Mouse (Mus musculus) liver, embryonic 16.5 days (tissue): Measurements from ENCODE around the gene Pdss2. TPM values are rescaled to one million over a fixed set of nuclear protein-coding genes. Genes with fewer than 3 reads are reported as not detected.
A peak's percentile ranks its signal among the peaks of the same experiment; 100 is the strongest.

Experiments used
- ATAC-seq: fragments of 200-750 bp; cut with Nextera tagmentation; 2 replicates; pipeline ENCODE4 v1.8.0; 2017; ENCODE audit warnings: low read depth, mild to moderate bottlenecking, moderate number of reproducible peaks, moderate library complexity
- H3K27ac ChIP-seq: fragments of 300-500 bp; sonication (generic); 2 replicates; pipeline ENCODE4 v1.5.1; 2014; ENCODE audit warnings: mild to moderate bottlenecking, low read length
- H3K27me3 ChIP-seq: fragments of 300-500 bp; sonication (generic); 2 replicates; pipeline ENCODE4 v1.6.1; 2014; ENCODE audit warnings: low read depth, low read length, mixed read lengths; ENCODE audit not compliant: control insufficient read depth, insufficient read depth
- H3K36me3 ChIP-seq: fragments of 300-500 bp; sonication (generic); 2 replicates; pipeline ENCODE4 v1.6.1; 2014; ENCODE audit warnings: mild to moderate bottlenecking; ENCODE audit not compliant: control insufficient read depth, insufficient read depth
- H3K4me1 ChIP-seq: fragments of 300-500 bp; sonication (generic); 2 replicates; pipeline ENCODE4 v1.6.1; 2014; ENCODE audit warnings: low read depth, low read length, mixed read lengths; ENCODE audit not compliant: control insufficient read depth
- H3K4me2 ChIP-seq: fragments of 300-500 bp; sonication (generic); 2 replicates; pipeline ENCODE4 v1.6.1; 2014; ENCODE audit warnings: low read depth, low read length, mixed read lengths
- H3K4me3 ChIP-seq: fragments of 300-500 bp; sonication (generic); 2 replicates; pipeline ENCODE4 v1.5.1; 2014; ENCODE audit warnings: low read depth, mild to moderate bottlenecking, low read length
- H3K9ac ChIP-seq: fragments of 300-500 bp; sonication (generic); 2 replicates; pipeline ENCODE4 v1.6.1; 2014; ENCODE audit warnings: low read depth, low read length
- H3K9me3 ChIP-seq: fragments of 300-500 bp; sonication (generic); replicated peaks from 2 replicates; pipeline ENCODE4 v1.6.1; 2016; ENCODE audit warnings: low read length; ENCODE audit not compliant: control insufficient read depth
- WGBS: fragments of 180-500 bp; shearing (Covaris S2); extraction: QIAGEN DNeasy Blood & Tissue Kit; methylation state at CpG from one replicate; pipeline ENCODE4 v1.1.7; 2014; ENCODE audit not compliant: insufficient replicate concordance; 5-methylcytosine and 5-hydroxymethylcytosine counted together
- polyA plus RNA-seq: library from polyadenylated mRNA; unstranded; fragments of >200 nt; fragmentation: Nextera tagmentation; extraction: Ambion mirVana; gene quantifications from 2 replicates; pipeline ENCODE4 v1.2.1, GENCODE M21; 2015

The Pdss2 gene
- polyA plus RNA-seq, 1 experiment from 2014 or later, result 6.4 TPM

DNA sequence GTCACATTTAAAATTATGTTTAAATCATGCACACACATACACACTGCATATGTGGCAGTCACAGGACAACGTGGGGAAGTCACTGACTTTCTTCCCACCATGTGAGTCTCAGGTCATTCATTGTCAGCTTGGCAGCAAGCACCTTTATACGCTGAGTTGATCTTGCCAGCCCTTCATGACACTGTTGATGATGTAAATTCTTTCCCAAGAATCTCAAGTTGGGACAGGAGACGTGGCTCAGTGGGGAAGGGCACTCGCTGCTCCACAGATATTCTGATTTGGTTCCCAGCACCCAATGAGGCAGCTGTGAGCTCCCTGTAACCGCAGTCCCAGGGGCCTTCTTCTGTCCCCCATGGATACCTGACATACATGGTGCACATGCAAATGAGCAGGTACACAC is 147.3 kb downstream of the Pdss2 start:
- Histone ChIP-seq H3K4me1 (no peaks in the 10 kb centered on the region), H3K36me3 (no peaks in the 10 kb centered on the region), H3K27me3 (no peaks in the 10 kb centered on the region), H3K27ac (no peak overlapping the region), H3K4me2 (no peak overlapping the region), H3K9me3 (no peaks in the 10 kb centered on the region), H3K4me3 (no peak overlapping the region), H3K9ac (no peak overlapping the region)
- ATAC-seq, result no peak
- WGBS, result 66% methylated on average over 5 of the region's 5 CpGs

DNA sequence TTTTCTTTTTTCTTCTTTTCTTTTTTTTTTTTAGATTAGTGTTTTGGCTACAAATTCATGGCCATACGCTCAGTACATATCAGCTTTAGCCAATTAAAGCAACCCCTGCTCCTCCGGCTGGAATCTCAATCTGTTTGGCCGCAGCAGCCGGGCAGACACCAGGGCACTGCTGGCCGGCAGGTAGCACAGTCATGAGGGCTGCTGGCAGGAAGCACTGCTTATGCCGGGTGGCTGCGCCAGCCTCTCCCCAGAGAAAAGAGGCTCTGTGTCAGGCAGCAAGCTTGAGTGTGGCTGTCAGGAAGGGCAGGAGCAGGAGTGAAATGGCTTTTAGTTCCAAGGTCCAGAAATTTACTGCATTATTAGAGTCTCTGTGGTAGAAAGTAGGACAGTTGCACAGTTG is 151.0 kb downstream of the Pdss2 start:
- Histone ChIP-seq H3K9ac (no peak overlapping the region), H3K4me2 (no peak overlapping the region), H3K4me3 (no peak overlapping the region), H3K9me3 (no peaks in the 10 kb centered on the region), H3K27me3 (no peaks in the 10 kb centered on the region), H3K27ac (no peak overlapping the region), H3K4me1 (no peaks in the 10 kb centered on the region), H3K36me3 (no peaks in the 10 kb centered on the region)
- WGBS, result 66% methylated on average over 7 of the region's 7 CpGs
- no peak for ATAC-seq

DNA sequence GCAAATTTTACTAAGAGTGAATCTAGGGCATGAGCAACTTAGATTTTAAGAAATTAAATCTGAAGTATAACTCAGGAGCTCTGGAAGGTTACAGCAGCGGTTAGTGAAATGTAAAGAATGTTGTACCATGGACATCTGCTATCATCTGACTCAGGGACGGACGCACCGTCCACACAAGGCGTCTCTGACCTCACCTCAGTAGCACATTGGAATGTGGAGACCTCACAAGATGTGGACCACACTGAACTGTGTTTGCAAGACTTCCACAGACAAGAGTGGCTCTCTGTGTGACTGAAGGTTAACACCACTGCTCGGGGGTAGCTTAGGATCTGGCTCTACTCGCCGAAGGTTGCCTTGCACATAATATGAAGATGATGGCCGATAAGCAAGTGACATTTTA is 151.7 kb downstream of the Pdss2 start:
- 83% methylated on average over 9 of the region's 9 CpGs for WGBS

DNA sequence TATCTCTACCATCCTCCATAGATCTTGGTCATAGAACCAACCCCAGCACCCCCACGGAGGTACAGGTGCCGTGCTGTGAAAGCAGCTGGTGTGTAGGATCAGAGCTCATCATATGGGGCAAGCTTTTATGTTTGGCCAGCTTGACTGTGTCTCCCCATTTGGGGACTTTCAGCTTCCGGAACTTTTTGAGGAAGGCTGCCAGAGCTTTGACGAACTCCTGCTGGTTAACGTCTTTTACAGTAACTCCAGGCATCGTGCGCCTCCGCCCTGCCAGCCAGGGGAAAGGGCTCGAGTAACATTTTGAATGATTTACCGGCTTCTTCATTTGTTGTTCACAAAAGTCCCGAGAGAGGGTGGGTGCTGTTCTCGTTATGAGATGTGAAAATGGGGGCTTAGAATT is 152.4 kb downstream of the Pdss2 start:
- WGBS, result 80% methylated on average over 12 of the region's 12 CpGs
- no peaks in the 10 kb centered on the region for H3K27me3 ChIP-seq
- ATAC-seq, result no peak

More for the DNA sequence above, 151.7 kb downstream of the Pdss2 start:
- no peak for ATAC-seq
- Histone ChIP-seq H3K27me3 (no peaks in the 10 kb centered on the region), H3K9me3 (no peaks in the 10 kb centered on the region), H3K4me1 (no peaks in the 10 kb centered on the region), H3K27ac (no peak overlapping the region), H3K4me3 (no peak overlapping the region), H3K9ac (no peak overlapping the region), H3K36me3 (no peaks in the 10 kb centered on the region), H3K4me2 (no peak overlapping the region)

DNA sequence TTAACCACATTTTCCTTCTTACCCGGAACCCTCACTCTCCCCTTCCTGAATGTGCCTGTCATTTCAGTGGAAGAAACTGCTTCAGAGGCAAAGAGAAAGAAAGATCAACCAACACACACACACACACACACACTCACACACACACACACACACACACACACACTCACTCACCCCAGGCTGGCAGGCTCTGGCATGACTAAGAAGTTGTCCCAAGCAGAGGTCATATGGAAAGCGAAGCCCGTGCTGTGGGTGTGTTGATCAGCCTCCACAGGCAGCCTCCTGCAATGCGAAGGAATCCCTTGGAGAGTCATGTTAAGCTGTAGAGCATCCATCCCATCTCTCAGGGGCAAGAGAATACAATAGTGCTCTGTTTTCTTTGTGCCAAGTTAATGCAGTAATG is 154.0 kb downstream of the Pdss2 start:
- no peak overlapping the region for H3K4me2 ChIP-seq
- no peaks in the 10 kb centered on the region for H3K9me3 ChIP-seq
- H3K36me3 ChIP-seq, result no peaks in the 10 kb centered on the region
- no peaks in the 10 kb centered on the region for H3K27me3 ChIP-seq
- 64% methylated on average over 4 of the region's 4 CpGs for WGBS
- no peak overlapping the region for H3K9ac ChIP-seq
- H3K27ac ChIP-seq, result no peak overlapping the region
- no peak for ATAC-seq
- H3K4me1 ChIP-seq, result peaks cover 2% of the 10 kb centered on the region; the same call in 1 of the 2 replicates
- no peak overlapping the region for H3K4me3 ChIP-seq

More for the DNA sequence above, 152.4 kb downstream of the Pdss2 start:
- no peak overlapping the region for H3K4me2 ChIP-seq
- no peak overlapping the region for H3K9ac ChIP-seq
- no peak overlapping the region for H3K4me3 ChIP-seq
- H3K27ac ChIP-seq, result no peak overlapping the region
- no peaks in the 10 kb centered on the region for H3K4me1 ChIP-seq
- no peaks in the 10 kb centered on the region for H3K36me3 ChIP-seq
- no peaks in the 10 kb centered on the region for H3K9me3 ChIP-seq

DNA sequence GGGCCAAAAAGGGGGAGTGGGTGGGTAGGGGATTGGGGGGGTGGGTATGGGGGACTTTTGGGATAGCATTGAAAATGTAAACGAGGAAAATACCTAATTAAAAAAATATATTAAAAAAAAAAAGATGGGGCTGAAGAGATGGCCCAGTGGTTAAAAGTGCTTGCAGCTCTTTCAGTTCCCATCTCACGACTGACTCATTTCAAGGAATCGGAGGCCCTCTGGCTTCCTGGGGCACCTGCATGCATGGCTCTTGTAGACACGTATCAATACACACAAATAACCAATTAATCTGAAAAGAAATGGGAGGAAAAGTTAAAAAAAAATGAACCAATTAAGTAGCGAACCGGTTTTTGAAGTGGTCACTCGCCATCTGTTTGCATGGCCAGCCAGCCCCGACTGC is 155.5 kb downstream of the Pdss2 start:
- no peak overlapping the region for H3K9ac ChIP-seq
- H3K9me3 ChIP-seq, result no peaks in the 10 kb centered on the region
- no peaks in the 10 kb centered on the region for H3K36me3 ChIP-seq
- H3K27ac ChIP-seq, result no peak overlapping the region
- no peak overlapping the region for H3K4me3 ChIP-seq
- 71% methylated on average over 8 of the region's 8 CpGs for WGBS
- no peak overlapping the region for H3K4me2 ChIP-seq
- ATAC-seq, result no peak
- peaks cover 2% of the 10 kb centered on the region; the same call in 1 of the 2 replicates for H3K4me1 ChIP-seq
- H3K27me3 ChIP-seq, result no peaks in the 10 kb centered on the region

DNA sequence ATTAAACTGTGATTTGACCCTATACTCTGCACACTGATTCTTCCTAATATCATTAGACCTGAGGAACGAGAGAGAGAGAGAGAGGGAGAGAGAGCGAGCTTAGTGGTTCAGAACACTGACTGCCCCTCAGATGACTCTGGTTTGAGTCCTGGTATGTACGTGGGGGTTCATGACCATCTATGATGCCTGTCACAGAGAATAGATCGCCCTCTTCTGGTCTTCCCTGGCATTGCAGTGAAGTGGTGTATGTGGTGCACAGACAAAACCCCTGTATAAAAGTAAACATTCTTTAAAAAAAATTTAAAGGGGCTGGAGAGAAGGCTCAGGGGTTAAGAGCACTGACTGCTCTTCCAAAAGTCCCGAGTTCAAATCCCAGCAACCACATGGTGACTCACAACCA is 157.0 kb downstream of the Pdss2 start:
- Histone ChIP-seq H3K4me3 (no peak overlapping the region), H3K27ac (no peak overlapping the region), H3K27me3 (no peaks in the 10 kb centered on the region), H3K9me3 (no peaks in the 10 kb centered on the region), H3K36me3 (no peaks in the 10 kb centered on the region), H3K4me1 (peaks cover 2% of the 10 kb centered on the region; the same call in 1 of the 2 replicates), H3K4me2 (no peak overlapping the region), H3K9ac (no peak overlapping the region)
- WGBS, result 20% methylated on average over 5 of the region's 5 CpGs
- no peak for ATAC-seq

DNA sequence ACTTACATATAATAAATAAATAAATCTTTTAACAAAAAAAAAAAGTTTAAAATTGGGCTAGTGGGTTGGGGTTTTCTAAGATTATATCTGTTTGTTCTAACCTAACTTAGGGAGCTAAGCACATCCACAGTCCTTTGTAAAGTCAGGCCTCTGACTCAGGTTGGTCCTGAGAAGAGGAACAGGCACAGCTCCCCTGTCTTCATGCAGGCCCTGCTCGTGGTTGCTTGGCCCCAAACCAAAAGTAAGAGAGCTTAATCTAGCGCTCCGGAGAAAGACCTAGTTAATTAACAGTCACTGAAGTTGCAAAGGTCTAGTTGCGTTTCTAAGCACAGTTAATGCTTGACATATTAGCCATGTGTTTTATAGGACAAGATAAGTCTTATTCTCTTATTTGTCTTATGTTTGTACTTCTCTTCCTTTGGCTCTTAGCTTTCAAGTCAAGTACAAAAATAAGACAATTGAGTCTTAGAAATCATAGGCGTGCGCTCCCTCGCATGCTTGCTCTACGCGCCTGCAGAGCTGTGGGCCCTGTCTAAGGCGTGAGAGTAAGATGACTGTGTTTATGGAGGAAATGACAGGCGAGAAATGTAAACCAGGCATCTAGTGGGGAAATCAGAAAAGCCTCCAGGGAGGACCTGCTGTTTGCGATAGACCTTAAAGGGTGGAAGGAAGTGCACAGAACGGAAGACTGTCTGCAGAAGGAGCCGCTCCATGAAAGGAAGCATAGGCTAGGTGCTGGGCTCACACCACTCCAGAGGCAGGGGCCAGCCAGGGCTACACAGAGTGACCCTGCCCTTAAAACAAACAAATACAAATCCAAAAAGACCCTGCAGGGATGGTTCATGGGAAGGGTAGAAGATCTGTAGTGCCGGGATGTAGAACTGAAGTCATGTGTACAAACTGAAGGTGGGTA is 157.7 kb downstream of the Pdss2 start:
- WGBS, result 50% methylated on average over 15 of the region's 15 CpGs
- peak; percentile 39; the same call in 1 of the 2 replicates for ATAC-seq
- H3K9ac ChIP-seq, result no peak overlapping the region

DNA sequence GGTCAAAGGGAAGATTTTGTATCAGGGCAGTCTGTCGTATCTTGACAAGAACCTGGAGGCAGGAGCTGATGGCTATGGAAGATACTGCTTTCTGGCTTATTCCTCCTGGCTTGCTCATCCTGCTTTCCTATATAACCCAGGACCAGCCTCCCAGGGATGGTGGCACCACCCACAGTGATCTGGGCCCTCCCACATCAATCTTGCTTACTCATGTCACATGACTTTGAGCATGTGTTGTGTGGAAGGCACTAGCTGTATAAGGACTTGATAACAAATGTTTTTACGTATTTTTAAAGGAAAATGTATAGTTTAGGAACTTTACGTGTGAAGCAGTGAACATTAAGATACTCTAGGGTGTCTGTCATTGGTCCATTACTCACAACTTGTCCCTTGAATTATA is 161.4 kb downstream of the Pdss2 start:
- ATAC-seq, result peak; percentile 50; the same call in 1 of the 2 replicates
- Histone ChIP-seq H3K27ac (no peak overlapping the region), H3K4me3 (no peak overlapping the region), H3K9ac (no peak overlapping the region), H3K36me3 (no peaks in the 10 kb centered on the region), H3K27me3 (no peaks in the 10 kb centered on the region), H3K9me3 (no peaks in the 10 kb centered on the region), H3K4me2 (no peak overlapping the region), H3K4me1 (peaks cover 6% of the 10 kb centered on the region)
- 67% methylated on average over 3 of the region's 3 CpGs for WGBS

More for the DNA sequence above, 157.7 kb downstream of the Pdss2 start:
- H3K36me3 ChIP-seq, result no peaks in the 10 kb centered on the region
- H3K27me3 ChIP-seq, result no peaks in the 10 kb centered on the region
- peaks cover 2% of the 10 kb centered on the region; the same call in 1 of the 2 replicates for H3K4me1 ChIP-seq
- H3K4me3 ChIP-seq, result no peak overlapping the region
- H3K9me3 ChIP-seq, result no peaks in the 10 kb centered on the region
- no peak overlapping the region for H3K27ac ChIP-seq
- no peak overlapping the region for H3K4me2 ChIP-seq
